Mouse (Mus musculus): Measurements from ENCODE around the gene Zfp148.
"Not testable (repeated sequence)": the region's sequence is repeated elsewhere in the genome, so short reads cannot be mapped to it uniquely, and the experiment has no call there.

Gene Zfp148

DNA sequence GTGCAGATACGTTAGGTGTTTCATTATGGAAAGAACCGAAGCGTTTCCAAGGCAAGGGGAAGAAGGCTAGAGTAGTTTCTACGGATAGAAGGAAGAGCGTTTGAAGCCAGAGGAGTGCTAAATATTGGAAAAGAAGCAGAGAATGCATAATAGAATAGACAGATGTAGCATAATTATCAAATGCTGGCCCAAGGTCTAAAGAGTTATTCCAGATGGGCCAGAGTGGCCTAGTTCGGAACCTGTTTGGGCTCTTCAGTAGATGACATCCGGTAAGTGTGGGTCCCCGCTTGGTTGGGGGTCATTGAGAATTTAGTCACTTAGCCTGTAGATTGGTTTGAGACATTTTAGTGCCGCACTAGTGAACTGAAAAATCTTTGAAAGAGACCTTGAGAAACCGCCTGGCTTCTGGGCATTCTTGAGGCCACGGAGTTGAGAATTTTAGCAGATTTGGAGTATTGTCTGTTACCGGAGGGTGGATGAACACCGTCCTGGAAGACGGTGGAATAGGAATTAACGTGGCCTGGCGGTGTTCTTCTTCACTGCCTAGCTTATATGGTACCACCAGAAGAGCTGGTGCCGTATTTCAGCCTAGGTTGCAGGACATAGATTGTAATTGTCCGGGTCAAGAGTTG is 1.1 kb downstream of the Zfp148 start:
- no peak for DNase-seq (ENCODE audit: low spot score)

DNA sequence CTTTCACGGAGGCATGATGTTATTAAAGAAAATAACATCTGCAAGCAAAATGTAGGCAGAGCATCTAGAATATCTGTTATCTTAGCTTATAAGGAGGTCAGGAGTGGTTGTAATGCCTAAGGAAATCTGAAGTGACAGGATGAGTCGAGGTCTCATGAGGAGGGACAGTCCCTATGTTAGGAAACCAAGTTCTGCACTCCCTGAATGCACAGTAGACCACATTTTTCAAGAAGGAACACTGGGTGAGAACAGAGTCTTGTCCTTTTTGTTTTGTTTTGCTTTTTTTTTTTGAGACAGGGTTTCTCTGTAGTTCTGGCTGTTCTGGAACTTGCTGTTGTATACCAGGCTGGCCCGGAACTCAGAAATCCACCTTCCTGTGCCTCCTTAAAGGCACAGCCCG is 1.7 kb downstream of the Zfp148 start:
- no peak for DNase-seq (ENCODE audit: low spot score)

DNA sequence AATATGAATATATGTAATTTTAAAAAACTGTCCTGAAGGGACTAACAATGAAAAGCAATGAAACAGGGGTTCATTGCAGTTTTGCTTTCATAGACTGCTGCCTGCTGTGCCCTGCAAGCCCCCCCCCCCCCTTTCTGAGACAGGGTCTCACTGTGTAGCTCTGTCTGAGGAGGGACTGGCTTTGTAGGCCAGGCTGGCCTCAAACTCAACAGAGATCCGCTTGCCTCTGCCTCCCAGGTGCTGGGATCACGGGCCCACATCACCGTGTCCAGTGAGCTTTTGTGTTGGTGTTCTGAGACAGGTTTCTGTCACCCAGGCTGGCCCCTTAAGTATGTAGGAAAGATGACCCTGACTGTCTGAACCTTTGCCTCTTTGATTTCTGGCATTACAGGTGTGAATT is 2.9 kb downstream of the Zfp148 start:
- DNase-seq (ENCODE audit: low spot score): no peak

DNA sequence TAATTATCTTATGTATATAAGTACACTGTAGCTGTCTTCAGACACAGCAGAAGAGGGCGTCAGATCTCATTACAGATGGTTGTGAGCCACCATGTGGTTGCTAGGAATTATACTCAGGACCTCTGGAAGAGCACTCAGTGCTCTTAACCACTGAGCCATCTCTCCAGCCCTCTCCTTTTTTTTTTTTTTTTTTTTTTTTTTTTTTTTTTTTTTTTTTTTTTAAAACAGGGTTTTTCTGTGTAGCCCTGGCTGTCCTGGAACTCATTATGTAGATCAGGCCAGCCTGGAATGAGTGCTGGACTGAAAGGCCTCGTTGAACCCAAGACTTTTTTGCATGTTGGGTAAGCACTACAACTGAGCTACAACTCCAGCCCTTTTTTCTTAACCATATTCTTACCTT is 3.4 kb downstream of the Zfp148 start:
- not testable (repeated sequence) for DNase-seq (ENCODE audit: low spot score)

DNA sequence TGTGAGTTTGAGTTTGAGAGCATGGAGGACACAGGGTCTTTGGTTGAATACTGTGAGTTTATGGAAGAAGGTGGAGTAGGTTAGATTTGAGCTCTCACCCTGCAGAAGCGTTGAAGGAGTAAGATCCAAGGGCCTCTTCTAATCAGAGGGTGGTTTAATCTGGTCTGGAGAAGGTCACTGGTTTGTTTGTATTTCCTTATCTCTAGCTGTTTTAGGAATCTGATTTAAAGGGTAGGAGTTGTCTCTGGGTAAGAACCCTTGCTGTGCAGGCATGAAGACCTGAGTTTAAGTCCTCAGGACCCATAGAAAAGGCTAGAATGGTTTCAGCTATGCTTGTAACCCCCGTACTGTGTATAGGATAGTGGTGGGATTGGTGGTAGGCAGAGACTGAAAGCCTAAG is 6.4 kb downstream of the Zfp148 start:
- DNase-seq (ENCODE audit: low spot score): no peak

DNA sequence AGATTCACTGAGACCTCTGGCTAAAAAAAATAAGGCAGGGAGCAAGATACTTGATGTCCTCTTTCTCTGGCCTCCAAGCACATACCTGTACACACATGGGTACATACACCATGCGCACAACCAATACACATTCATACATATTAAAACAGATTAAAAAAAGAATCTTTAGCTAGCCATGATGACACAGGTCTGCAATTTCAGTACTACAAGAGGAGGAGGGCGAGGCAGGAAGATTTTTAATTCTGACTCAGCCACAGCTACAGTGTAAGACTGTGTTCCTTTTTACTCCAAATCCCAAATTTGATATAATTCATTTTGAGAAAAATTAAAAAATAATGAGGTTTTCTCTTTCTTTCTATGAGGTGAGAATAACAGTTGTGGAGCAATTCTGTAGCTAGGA is 6.8 kb downstream of the Zfp148 start:
- DNase-seq (ENCODE audit: low spot score): no peak

DNA sequence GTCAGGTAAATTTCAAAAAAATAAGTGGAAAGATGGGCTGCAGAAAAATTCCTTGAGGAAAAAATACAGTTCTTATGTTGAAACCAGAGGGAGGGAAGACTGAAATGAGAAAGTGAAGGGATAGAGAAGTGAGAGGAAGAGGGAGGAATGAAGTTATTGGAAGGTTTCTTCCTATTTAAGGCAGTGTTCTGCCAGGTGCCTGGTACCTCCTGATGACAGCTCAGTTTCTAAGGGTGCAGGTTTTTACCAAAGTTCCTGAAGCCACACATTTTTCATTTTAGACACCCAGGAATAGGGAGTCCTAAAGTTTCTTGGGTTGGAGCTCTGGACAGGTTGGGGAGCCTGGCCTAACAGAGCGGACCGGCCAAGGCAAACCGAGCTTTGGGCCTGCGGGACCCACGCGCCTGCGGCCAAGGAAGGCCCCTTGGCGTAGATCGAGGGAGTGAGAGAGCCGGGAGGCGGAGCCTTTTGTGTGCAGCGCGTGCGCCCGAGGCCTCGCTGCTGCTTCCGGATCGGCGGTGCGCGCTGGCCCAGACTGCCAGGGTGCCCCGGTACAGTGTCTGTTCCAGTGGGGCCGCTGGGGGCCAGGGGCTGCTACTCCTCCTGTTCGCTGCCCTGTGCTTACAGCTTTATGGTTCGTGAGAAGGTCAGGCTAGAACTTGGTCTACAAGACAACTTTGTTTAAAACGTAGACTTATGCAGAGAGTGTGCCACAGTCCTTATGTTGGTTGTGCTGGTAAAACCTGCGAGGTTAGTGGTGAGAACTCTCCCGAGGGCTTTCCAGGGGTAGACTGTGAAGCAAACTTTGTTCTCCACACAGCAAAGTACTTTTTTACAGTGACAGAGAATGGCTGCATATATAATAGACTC is 19.5 kb downstream of the Zfp148 start:
- DNase-seq (ENCODE audit: low spot score): peak; percentile 73

DNA sequence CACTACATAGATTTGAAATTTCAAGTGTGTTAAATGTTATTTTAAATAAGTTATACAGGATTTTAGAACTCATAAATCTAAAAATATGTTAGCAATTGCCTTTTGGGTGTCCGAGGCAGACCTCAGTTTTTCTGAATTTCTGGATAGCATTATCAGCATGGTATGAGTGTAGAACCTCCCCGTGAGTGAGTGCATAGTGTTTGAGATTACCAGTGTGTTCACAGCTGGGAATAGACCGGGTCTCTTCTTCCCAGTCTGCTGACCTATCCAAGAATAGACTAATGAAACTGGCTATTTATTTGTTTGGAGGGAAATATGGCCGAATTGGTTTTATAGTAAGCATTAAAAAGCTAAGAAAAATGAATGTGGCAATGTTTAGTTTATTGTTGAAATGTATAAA is 20.3 kb downstream of the Zfp148 start:
- no peak for DNase-seq (ENCODE audit: low spot score)

DNA sequence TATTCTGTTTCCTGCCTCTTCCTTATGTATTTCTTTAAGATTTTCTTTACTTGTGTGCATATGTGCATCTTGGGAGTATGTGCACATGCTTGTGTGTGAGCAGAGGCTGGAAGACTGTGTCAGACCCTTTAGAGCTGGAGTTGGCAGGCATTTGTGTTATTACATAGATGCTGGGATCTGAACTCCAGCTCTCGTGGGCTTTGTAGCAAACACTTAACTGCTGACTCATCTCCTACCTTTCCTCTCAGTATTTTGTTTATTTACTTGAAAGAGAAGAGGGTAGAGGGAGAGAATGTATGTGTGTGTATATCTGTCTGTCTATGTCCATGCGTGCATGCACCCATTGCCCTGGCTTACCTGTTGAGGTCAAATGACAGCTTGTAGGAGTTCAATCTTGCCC is 22.6 kb downstream of the Zfp148 start:
- DNase-seq (ENCODE audit: low spot score): no peak

DNA sequence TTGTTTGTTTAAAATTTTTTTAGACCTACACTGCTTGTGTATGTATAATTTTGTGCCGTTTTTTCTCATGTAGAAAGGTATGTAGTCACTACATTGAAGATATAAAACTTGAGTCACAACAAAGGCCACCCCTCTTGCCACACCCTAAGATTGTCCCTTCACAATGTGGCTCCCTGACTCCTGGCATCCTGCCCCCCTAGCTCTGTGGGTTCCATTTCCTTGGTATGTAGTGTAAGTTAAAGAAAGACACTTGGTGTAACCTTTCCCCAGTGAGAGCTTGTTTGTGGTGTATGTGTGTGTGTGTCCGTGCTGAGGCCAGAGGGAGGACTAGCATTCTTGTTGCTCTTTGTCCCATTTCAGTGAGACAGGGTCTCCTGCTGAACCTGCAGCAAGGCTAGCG is 23.4 kb downstream of the Zfp148 start:
- DNase-seq (ENCODE audit: low spot score): peak; percentile 20

DNA sequence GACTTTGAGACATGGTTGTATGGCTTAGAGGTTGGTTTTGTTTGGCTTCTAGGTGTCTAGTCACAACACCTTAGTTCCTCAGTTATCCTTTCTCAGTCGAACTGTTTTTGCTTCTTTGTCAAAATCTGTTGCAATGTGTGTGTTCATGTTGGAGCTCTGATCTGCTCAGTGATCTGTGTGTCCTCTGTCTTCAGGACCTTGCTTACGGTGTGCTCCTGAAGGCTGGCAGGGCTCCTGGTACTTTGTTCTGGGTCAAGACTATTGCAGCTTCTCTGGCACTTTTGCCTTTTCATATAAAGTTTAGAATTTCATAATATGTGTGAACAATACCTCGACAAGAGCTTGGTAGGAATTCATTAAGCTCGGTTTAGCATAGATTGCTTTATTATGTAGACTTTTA is 24.9 kb downstream of the Zfp148 start:
- DNase-seq (ENCODE audit: low spot score): no peak

DNA sequence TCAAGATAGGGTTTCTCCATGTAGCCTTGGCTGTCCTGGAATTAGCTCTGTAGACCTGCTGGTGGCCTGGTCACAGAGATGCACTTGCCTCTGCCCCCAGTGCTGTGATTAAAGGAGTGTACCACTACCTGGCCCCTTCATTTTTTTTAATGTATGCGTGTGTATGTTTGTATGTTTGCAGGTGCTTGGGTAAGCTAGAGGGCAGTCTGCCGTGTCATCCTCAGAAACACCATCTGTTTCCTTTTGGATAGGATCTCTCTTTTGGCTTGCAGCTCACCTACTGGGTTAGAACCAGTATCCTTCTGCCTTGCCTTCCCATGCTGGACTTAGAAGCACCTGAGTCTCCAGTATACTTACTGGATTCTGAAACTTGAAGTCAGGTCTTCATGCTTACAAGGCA is 29.5 kb downstream of the Zfp148 start:
- no peak for DNase-seq (ENCODE audit: low spot score)

DNA sequence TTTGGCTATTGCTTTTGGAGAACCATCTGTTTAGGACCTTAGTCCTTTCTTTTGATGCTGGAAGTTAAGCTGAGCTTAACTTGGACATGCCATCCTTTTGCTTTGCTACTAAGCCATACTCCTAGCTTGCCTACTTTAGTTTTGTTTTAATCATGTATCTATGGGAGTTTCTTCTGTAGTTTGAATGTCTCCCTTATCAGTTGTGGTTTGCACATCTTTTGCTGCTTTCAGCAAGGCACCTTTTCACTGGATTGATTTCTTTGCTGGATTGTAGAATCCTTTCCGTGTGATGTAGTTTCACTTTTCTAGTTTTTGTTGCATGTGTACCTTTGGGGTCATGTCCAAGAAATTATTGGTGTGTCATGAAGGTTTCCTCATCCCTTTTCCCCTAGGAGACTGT is 30.0 kb downstream of the Zfp148 start:
- DNase-seq (ENCODE audit: low spot score): no peak

DNA sequence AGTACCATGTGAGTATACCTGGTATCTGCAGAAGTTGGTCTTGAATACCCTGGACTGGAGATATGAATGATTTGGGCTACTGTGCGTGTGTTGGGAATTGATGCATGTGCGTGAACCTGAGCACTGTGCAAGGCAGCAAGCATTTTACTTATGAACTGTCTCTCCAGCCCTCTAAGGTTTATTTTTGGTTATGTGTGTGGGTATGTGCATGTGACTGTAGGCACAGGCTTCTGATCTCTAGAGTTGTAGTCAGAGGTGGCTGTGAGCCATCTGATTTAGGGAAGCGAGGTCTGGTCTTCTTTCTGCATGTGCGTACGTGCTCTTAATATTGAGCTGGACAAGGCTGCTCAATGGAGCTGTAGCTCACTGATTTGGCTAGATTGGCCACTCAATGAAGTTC is 33.6 kb downstream of the Zfp148 start:
- no peak for DNase-seq (ENCODE audit: low spot score)

DNA sequence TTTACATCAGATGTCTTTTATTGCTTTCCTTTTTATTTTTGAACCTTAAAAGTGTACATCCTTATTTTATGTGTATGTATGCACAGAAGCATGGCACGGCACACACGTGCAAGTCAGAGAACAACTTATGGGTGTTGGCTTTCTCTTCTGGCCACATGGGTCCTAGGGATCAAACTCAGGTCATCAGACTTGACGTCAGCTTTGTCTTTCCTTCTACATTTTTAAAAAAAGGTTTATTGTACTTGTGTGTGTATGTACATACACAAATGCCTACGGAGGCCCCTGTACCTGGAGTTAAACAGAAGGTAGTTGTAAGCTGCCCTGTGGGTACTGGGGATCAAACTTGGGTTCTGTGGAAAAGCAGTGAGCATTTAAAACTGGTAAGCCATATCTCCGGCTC is 35.0 kb downstream of the Zfp148 start:
- no peak for DNase-seq (ENCODE audit: low spot score)

DNA sequence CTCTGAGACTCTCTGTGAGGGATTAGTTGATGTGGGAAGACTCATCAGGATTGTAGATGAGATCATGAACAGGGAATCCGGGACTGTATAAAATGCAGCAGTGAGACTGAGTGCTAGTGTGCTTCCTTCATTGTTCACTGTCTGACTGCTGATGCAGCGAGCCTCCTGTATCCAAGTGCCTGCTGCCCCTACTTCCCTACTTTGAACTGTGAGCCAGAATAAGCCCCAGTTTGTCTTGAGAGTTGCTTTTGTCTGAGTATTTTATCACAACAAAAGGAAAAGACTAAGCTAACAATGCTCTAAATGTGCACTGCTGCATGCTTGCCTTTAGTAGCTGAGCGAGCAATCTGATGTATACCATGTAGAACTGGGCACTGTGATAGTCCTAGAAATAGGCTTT is 47.7 kb downstream of the Zfp148 start:
- DNase-seq (ENCODE audit: low spot score): no peak

DNA sequence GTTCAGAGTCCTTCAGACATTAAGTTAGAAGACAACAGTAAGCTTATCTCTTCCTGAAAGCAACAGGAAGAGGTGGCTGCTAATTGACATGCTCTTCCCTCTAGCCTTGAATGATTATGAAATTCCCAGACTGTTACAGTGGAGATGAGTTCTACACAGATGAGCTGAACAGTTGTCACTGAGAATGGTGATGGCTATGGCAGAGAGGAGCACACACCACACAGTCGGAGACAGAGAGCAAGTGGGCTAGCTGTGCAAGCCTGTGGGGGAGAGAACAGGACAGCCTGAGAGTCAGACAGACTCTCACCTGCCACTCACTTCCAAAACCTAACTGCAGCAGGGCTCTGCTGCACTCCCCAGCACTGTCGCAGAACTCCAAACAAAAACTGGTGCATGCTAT is 51.0 kb downstream of the Zfp148 start:
- DNase-seq (ENCODE audit: low spot score): no peak

DNA sequence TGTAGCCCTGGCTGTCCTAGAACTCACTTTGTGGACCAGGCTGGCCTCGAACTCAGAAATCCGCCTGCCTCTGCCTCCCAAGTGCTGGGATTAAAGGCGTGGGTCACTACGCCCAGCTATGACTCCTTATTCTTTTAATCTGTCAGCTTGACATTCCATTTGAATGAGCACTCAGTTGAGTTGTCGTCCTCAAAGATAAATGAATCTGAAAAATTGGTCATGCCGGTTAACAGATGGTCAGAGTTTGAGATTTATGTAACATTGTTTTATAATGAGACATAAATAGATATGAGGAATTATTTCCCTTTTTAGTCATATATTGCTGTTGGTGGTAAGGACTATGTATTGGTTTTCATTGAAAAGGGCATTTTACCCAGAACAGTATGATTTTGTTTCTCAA is 60.4 kb downstream of the Zfp148 start:
- no peak for DNase-seq (ENCODE audit: low spot score)

DNA sequence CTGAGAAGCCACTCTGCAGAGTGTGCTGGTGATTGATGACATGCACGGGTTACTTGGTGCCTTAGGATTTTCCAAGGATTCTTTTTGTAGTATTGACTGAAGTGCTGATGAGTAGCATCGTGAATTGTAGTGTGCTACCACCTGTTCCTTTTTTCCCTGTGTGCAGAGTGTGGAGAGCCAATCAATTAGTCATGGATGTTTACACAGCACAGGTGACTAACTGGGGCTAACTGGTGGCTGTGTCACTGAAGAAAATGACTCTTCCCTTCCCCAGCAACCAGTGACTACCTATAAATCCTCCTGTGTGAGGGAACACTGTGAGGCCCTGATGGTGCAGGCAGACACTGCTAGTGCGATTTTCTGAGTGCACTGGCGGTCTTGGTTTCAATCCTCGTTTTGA is 66.2 kb downstream of the Zfp148 start:
- no peak for DNase-seq (ENCODE audit: low spot score)

DNA sequence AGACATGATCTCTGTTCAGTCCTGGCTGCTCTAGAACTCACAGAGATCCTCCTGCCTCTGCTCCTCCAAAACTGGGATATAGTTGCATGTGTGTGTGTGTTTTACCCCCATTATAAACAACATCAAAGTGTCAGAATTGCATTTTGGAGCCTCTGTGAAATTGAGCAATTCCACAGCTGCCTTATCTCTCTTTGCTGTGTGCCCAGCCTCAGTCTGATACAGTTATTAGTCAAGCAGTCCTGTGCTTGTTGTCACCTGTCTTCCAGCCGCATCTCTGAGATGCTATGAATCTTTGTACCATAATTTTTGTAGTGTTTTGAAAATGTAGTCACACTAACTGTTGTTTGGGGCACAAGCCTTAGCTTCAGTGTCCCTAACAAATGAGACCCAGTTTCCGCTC is 73.2 kb downstream of the Zfp148 start:
- DNase-seq (ENCODE audit: low spot score): no peak

DNA sequence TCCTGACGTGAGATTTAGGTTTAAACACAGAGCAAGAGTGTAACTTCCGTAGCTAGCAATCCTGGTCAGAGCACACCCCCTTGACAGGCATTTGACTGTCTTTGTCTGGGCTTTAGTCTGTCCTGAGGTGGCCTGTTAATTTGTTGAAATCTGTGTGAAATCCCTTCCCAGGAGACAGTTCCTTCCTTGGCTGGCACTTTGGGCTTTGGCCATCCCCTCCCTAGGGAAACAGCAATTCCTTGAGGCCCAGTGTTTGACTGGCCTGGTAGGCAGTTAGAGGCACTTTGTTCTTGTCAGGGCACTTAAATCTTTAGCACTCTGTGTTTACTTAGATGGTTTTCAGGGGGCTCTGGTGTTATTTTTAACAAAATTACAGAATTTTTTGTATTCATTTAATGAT is 73.7 kb downstream of the Zfp148 start:
- DNase-seq (ENCODE audit: low spot score): no peak

DNA sequence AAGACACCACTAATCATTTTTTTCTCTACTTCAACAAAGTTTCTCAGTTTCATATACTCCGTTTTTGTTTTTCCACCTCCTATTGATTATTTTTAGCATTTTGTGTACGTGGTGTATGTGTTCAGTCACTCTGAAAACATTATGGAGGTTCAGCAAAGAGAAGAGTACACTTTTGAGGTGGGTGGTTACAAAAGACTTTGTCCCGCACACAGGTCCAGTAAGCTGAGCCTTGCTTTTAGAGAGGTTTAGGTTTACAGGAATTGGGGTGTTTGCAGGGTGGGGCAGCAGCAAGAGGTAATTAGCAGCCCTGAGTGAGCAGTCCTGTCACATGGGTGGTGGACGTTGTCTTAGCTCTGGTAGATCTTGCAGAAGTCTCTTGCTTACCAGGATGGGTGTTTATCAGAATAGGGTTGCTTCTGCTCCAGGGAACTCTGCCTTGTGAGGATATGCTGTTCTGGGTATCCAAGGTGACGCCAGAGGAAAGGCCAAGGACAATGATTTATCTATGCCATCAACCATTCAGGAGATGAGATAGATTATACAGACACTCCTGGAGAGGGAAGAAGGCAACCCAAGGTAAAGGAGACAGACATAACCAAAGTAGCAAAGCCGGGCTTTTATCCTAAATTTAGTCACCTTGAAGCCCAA is 74.8 kb downstream of the Zfp148 start:
- DNase-seq (ENCODE audit: low spot score): no peak

DNA sequence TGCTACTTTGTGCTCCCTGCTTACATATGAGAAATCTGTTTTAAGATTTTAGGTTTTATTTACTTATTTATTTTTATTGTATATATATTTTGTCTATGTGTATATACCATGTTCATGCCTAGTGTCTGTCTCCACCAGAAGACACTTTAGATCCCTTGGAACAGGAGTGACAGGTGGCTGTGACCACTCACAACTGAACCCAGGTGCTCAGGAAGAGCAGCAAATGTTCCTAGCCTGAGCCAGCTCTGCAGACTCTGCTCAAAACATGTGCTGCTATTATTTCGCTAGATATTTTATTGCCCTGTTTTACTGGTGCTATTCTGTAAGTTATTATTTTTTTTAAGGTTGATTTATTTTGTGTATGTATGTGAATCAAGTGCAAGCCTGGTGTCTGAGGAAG is 78.5 kb downstream of the Zfp148 start:
- DNase-seq (ENCODE audit: low spot score): no peak
